Mouse (Mus musculus) lung, postnatal 0 days (tissue): ENCODE data around the gene Fermt2.

Experiments
- CTCF ChIP-seq: IDR thresholded peaks from 2 replicates; pipeline ENCODE4 v1.5.1; 2016; ENCODE audit warnings: antibody characterized with exemption, mild to moderate bottlenecking
- EP300 ChIP-seq: IDR thresholded peaks from 2 replicates; pipeline ENCODE4 v1.6.1; 2016; ENCODE audit warnings: antibody characterized with exemption, mild to moderate bottlenecking, control low read depth

DNA sequence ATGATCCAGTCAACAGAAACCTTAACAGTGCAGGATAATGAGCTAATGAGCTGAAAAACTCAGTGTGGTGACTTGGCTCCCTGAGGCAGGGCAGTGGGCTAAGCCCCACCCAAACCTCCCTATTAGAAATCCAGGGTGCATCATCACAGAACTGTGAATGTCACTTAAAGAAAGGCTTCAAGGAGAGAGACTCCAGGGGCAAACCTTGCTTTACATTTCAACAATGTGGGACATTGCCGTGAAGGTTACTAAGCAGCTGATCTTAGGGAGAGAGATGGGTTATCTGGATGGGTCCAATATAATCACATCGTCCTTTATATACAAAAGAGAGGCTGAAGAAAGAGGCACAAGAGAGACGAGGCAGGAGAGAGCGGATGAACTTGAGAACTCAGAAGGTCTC is 36.0 kb downstream of the Fermt2 start:
- no peak for TF ChIP-seq CTCF
- TF ChIP-seq EP300: no peak
